Mouse (Mus musculus) cortical plate, adult 2 months (tissue): ENCODE measurements at regions not wholly inside any gene's neighbourhood (a gene's known extent, or its start where the extent isn't known, plus 50 kb on each side); places are given as distances from the start of the nearest gene placed in this dataset.

Experiments
- CTCF ChIP-seq: fragments of 200-500 bp; IDR thresholded peaks from 2 replicates; pipeline ENCODE4 v1.5.1; 2011; ENCODE audit warnings: mild to moderate bottlenecking, control low read depth, low read length; ENCODE audit not compliant: insufficient read depth; ENCODE audit errors: extremely low read depth
- POLR2A ChIP-seq: fragments of 200-500 bp; IDR thresholded peaks from 2 replicates; pipeline ENCODE4 v1.6.1; 2011; ENCODE audit warnings: mild to moderate bottlenecking, low read length, control low read depth; ENCODE audit not compliant: insufficient read depth; ENCODE audit errors: extremely low read depth

- TF ChIP-seq CTCF: no peak
- TF ChIP-seq POLR2A: no peak
These were observed 242.4 kb downstream of the 4933412E24Rik start for GRCm38 (mm10) chr15:59773983-59774382.
